Mouse (Mus musculus): Measurements from ENCODE around the gene Olfr329-ps.
"Not testable (repeated sequence)": the region's sequence is repeated elsewhere in the genome, so short reads cannot be mapped to it uniquely, and the experiment has no call there.

DNA sequence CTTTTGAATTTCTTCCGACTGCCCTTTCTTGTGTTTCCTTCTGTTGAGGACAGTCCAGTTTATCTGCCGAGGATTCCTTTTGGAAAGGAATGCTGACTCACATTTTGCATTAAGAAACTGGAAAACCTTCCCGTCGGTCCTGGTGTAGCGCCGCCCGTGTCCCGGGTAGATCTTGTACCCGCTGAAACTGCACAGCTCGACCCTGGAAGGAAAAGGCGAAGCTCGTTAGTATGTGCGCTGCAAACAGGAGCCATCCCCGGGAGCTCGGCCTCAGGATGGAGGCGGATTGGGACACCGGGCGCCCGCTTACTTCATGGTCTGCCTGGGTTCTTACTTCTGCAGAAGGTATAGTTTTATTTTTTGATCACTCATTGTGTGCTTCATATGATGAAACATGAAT lies 37.2 kb downstream of the Olfr329-ps start:
- TF ChIP-seq POLR2A (IDR thresholded peaks at IDR 0.05; ENCODE audit: borderline replicate concordance, extremely low read depth, insufficient read depth, insufficient read length, poor library complexity, severe bottlenecking); CTCF (IDR thresholded peaks at IDR 0.05; ENCODE audit: borderline replicate concordance, extremely low read depth, insufficient read depth, insufficient read length): not testable (repeated sequence)

All from brain, embryonic 14.5 days (tissue).